12 mouse cellular contexts compared by ENCODE assay signal in the genomic region with DNA sequence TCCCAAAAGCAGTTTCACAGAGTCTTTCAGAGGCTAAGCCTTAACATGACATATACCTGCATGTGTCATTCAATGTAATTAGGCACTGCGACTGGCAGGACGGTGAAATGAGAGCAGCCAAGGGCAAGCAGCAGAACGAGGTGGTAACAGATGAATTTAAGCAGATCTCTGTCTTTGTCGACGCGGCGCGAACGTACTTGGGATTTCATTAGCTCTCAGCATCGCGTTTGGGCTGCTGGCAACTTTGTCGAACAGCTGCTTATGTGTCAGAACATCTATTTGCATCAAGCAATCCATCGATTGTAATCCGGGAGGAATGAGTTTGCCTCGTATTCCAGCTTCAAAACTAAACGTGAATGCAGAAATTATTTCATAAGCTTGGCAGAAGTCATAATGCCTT.
"Had no signal": no experiment of that assay in that cellular context is flagged by ENCODE, and none has a peak within 500 bp of the region (broad histone marks: within the 10 kb centered on the region; RNA-seq: fewer than 3 reads in every experiment).

No protein-coding gene starts in this region.

- H3K4me1 ChIP-seq: limb, embryonic 10.5 days; liver, embryonic 15.5 days; stomach, embryonic 15.5 days had no signal

- H3K36me3 ChIP-seq: limb, embryonic 10.5 days; liver, embryonic 15.5 days; stomach, embryonic 15.5 days had no signal

- H3K27ac ChIP-seq: left cerebral cortex, adult 2 months; limb, embryonic 10.5 days; liver, embryonic 15.5 days; stomach, embryonic 15.5 days had no signal

- DNase-seq: kidney, postnatal 14 days; lung, adult 2 months; lung, postnatal 36 days; right cerebral cortex, postnatal 14 days; thymus, postnatal 36 days had no signal

- H3K4me3 ChIP-seq: left cerebral cortex, adult 2 months; limb, embryonic 10.5 days; liver, embryonic 15.5 days; stomach, embryonic 15.5 days had no signal

- H3K27me3 ChIP-seq: liver, embryonic 15.5 days; stomach, embryonic 15.5 days had no signal

- H3K9me3 ChIP-seq: limb, embryonic 10.5 days; liver, embryonic 15.5 days; stomach, embryonic 15.5 days had no signal

- ATAC-seq: lung, postnatal 0 days; midbrain, embryonic 16.5 days had no signal

- H3K9ac ChIP-seq: liver, embryonic 15.5 days; stomach, embryonic 15.5 days had no signal

- H3K4me2 ChIP-seq: liver, embryonic 11.5 days; liver, embryonic 15.5 days; stomach, embryonic 15.5 days had no signal
